Mouse (Mus musculus) mouse trophoblast stem cell (cell line): ENCODE results near the gene Rps6kb1.

Experiments
- in situ Hi-C, 2 experiments: fragments of 300-500 bp; cut with MseI, MboI; formaldehyde crosslinking; loops; 2 replicates in 1 of 2; 3 replicates in 1 of 2; pipeline ENCODE4 v1.15.1; 2025

Gene Rps6kb1

DNA sequence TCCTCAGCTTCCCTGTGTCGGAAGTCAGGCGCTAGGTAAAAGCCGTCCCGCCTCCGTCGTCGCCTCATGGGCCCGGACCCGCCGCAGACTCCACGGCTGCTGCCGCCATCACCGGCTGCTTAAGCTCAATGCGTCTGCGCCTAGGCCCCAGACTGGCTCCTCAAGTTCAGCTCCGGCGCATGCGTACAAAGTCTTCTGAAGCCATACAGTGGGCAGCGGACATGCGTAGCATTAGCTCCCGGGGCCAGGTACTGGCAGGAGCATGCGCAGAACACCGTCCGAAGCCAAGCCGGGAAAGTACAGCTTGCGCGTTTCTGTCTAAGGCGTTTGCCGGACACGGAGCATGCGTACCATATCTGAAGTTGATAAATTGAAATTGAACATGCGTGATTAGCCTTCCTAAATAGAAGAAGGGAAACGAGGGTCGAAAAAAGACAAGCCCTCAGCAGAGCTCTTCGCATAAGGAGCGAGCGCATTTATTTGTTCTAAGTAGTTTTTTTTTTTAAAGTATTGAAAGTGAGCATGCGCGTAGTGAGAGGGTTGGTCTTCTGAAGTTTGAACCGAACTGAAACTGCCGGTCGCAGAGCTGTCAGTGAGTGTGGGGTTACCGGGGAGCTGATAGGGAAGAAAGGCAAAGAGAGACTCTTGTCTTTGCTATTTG is at the start of gene Rps6kb1, which contains the start of gene Tubd1:
TSS of gene Rps6kb1 (minus strand) at position 167 of the 661 bp plus-strand sequence.
TSS of gene Tubd1 (plus strand) at position 353 of the 661 bp plus-strand sequence.
- in situ Hi-C loops: no loop called here

DNA sequence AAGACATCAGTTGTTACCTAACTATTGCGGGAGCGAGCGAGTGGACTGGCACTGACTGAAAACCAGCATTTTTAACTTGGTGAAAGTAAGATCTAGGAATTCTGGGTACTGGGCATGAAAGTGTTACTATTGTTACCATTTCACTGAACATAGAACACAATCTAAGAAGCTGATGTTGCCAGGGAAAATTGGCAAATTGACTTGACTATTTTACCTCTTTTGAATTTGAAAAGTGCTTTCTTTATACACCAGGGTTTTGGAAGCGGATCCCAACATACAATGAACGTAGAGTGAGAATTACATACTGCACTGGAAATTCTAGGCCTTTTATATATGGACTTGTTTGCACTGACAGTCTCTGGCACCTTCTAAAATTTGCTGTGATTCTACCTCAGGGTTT is 48.8 kb upstream of the Rps6kb1 start:
- in situ Hi-C loops: no loop called here

DNA sequence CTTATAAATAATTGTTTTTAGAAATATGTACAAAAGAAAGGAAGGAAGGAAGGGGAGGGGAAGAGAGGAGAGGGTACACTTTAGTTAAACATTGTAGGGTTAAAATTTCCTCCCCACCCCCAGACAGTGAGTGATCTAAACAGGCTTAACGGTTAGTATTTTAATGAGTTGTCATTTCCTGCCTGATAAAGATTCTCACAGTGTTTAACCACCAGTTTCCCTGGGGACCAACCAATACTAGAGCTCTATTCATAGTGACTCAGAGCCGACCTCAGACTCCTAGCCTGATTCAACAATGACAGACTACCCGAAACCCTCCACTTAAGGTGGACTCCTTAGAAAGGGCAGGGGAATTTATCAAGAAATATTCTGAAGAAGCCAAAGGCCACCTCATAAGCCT is 48.4 kb upstream of the Rps6kb1 start:
- in situ Hi-C loops: no loop called here

DNA sequence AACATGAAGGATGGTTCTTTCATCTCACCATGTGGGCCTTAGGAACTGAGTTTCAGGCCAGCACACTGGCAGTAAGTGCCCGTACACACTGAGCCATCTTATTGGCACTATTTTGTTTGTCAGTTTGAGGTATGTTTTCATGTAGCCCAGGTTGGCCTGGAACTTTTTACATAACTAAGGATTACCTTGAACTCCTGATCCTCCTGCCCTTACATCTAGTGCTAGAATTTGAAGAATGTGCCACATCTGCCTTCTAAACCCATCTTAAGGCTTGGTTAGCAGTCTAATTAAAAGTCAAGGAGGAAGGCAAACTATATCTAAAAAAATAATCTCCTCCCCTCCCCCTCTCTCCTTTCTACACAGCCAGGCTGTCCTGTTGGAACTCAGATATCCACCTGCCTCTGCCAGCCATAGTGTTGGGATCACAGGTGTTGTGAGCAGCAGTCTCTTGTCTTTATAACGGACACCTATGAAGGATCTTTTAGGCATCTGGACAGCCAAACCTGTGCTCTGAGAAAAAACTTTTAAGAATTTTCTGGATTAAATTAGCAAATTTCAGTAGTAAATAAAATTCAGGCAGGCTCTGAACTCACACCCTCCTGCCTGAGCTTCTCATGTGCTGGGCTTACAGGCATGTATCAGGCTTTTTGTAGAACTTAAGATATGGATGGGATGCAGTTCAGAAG is 47.5 kb upstream of the Rps6kb1 start:
- in situ Hi-C loops: no loop called here

DNA sequence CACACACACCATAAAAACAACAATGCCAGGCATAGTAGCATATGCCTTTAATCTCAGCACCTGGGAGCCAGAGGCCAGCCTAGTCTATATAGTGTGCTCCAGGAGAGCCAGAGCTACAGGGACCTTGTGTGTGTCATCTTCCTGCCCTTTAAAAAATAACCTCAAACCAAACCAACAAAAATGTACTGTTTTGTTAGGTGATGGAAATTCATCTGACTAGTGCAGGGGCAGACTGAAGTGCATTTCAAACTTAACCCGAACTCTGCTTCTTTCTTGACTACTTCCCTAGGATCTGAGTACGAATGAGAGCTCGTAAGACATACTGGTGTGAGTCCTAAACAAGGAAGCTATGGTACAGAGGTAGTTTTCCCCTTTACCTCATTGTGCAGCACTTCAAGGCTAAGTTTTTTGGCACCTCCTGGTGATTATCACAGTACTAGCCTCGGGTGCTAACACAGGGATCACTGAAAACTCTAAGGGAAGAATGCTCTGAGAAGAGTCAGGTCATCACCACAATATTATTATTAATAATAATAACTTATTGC is 46.8 kb upstream of the Rps6kb1 start:
- in situ Hi-C loops: no loop called here

DNA sequence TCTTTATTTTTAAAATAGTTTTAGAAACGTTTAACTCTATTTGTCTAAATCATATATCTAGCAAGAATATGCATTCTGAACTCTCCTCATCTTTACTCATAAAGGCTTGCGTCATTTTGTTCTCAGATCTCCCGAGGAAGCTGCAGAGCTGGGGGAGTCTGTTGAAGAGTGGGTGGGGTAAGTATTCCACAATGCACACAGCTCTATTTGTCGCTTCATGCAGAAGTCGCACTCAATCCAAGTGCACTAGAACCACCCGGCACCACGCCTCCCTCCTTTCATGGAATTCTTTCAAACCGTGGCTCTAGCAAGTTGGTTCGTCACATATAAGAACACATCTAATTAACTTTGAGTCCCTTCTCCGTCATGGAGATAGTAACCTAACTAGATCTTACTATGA is 46.0 kb upstream of the Rps6kb1 start:
- in situ Hi-C loops: no loop called here

DNA sequence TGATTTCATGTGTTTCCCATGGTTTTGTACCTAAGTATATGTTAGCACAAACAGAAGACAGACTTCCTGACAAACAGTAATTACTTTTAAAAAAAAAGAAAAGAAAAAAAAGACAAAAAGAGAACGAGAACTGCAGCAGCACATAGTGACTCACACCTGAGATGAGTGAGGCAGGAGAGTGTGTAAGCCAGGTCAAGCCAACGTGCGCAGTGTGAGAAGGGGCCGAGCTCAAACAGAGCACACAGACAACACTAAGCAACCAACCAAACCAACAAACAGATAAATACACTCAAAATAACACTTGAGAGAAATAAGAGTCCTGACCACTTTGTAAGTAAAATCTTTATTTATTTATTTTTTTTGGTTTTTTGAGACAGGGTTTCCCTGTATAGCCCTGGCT is 45.5 kb upstream of the Rps6kb1 start:
- in situ Hi-C loops: no loop called here

DNA sequence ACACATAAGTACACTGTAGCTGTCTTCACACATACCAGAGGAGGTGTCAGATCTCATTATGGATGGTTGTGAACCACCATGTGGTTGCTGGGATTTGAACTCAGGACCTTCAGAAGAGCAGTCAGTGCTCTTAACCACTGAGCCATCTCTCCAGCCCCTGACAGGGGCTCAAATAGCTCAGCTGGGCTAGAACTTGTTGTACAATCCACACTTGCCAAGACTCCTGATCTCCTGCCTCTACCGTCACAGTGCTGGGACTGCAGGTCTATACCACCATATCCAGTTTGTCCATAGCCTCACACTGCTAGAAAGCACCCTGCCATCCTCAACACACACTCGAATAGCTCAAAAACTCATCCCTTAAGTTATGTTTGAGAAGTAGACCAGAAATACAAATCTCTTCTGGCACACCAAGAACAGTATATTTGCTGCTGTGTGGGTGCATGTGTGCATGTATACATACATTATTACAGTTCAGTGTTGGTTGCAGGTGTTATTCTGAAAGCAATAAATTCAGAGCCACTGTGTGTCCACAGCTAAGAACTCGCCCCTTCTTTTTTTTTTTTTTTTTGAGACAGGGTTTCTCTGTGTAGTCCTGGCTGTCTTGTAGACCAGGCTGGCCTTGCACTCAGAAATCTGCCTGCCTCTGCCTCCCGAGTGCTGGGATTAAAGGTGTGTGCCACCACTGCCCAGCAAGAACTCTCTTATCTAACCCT is 44.1 kb upstream of the Rps6kb1 start:
- in situ Hi-C loops: no loop called here

DNA sequence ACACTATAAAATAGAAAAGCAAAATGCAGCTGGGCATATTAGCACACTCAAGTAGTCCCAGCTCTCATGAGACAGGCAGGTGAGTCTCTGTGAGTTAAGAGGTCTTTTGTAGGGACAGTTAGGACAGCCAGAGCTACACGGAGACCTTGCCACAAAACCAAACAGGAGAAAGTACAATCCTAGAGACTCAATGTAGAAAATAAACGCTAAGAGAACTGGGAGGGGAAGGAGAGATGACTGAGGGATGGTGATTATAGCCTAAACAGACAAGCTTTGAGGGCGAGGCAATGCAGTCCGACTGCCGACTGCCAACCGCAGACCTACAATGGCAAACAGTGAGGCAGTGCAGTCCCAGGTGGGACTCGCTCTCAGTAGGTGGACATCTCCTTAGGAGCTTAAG is 43.2 kb upstream of the Rps6kb1 start:
- in situ Hi-C loops: no loop called here

DNA sequence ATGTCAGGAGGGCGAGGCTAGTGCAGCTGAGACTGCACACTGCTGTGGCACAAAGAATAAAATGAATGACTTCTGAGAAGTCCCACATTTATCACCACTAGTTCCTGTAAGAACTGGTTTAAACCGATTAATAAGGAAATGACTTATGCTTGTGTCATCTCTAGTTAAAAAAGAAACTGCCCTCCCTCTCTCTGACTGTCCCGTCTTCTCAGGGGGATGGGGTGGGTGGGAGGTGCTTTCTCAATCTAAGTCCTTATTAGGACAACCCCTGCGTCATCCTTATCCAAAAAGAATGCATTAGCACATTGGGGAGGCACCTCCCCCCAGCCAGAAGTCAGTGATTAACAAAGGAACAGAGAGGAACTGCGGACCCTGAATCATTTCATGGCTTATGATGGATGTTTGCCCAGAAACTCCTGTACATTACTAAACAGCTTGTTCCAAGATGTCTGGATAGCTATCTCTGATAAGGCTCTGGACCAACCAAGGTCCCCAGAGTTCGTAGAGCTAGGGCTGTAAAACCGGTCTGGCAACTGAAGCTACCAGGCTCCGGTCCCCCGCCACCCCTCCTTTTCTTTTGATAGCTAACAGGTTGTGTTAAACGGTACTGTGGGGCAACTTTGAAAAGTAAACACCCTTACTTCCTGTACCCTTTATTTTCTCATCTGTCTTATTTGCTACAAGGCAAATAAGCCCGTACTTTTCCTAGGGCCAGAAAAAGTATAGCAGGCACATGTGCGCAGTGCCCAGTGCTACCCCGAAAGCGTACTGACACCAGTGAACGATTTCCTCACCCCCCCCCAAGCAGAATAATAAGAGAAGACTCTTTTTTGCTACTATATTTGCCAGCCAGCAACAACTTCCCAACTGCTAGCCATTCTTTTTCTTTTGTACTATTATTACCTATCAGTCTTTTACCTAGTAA is 42.5 kb upstream of the Rps6kb1 start:
- in situ Hi-C loops: no loop called here

DNA sequence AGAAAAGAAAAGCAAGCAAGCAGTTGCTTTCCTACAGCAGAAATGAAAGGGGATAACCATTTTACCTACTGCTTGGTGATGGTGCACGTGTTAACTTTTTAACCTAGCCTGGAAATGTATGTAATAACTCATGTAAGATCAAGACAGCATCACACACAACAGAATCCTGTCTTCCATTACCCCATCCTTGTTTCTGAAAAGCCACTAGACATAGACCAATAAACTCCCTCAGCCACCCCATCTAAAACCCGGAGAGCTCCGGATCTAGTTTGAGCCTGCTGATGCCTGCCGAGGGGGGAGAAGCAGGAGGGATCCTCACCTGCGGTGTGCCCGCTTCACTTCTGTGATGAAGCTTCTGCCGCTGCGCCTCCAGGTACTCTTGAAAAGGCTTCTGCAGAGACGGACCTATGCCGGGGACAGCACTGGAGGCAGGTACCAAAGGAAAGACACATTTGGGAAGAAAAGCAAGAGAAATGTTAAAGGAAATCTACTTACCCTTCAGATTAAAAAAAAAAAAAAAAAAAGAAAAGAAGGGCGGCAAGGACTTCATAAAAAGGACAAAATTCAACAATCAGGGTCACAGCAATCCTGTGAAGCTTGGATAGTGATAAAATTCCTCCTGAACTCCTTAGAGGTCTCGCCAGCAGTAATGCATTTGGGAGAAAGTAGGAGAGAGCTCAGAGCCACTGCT is 41.7 kb upstream of the Rps6kb1 start:
- in situ Hi-C loops: no loop called here

DNA sequence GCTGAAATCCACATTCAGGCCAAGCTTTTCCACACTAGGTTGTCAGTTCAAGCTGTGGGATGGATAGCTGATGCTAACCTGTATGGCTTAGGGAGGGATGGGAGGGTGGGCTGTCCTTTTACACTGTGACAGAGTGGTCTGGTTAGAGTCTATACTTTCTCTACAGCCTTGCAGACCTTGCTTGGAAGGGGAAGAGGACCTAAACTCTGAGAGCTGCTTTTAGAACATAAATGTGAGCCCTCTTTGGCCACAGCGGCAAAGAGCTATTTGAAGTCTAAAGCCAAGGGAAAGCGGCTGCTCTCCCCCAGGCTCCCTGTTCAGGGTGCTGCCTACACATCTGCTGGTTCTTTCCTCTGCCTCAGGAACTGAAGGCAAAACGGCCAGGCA is 41.0 kb upstream of the Rps6kb1 start:
- in situ Hi-C loops: no loop called here

DNA sequence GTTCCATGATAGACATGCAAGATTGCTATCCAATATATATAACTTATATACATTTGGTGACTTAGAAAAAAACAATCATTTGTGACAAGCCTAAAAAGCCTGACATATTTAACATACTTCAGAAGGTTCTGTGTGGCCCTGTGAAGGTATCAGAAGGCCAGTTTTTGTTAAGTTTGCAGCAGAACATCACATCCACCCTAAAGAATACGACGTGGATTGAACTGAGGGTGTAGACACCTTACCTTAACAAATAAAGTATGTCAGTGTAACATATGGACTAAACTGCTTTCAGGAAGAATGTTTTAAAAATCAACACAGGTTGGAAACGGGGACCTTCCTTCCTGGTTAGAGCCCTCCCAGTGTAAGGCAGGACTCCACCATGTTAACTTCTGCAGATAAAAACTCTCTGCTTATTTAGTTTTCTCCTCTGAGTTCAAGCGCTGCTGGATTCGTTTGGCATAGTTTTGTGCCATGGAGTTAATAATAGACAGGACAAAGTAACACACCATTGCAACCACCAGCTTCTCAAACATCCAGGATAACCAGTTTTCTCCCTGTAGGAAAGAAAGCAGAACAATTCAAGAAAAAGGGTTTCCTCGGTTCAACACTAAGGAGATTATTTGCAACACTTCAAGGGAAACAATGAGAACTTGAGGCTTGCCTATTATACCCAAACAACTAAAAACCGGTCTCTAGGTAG is 40.4 kb upstream of the Rps6kb1 start:
- in situ Hi-C loops: no loop called here

DNA sequence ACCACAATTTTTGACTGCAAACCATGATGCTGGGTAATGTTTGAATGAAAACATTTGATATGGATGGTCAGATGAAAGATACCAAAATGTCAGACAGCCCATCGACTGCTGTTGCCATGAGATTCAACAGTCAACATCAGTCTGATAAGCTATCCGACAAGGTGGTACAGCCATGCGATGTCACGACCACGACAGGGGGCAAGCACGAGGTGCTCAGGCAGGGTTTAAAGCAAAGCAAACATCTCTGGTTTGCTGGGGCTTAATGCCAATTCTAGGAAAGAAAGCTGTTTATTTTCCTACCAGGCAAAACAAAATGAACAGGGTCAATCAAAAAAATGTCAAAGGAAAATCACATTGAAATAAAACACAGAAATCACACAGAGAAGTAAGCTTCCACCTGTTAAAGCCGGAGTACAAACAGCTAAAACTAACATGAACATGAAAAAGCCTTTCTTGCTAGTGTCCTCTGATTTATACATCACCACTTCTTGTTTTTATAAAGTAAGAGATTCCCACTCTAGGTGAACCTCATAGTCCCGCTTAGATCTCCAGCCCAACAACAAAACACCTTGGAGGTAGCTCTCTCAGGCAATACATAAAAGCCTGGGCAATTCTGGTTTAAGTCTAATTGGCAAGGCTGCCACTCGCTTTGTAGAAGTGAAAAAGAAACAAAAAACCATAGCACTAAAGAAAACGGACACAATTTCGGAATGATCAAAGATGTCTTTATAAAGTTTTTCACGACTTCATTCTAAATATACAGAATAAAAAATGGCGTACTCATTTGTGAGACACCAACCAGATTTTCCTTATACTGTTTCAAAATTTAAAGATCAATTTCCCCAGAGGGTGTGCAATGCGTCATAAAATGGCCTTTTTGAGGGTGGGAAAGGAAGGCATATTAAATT is 39.6 kb upstream of the Rps6kb1 start:
- in situ Hi-C loops: no loop called here

DNA sequence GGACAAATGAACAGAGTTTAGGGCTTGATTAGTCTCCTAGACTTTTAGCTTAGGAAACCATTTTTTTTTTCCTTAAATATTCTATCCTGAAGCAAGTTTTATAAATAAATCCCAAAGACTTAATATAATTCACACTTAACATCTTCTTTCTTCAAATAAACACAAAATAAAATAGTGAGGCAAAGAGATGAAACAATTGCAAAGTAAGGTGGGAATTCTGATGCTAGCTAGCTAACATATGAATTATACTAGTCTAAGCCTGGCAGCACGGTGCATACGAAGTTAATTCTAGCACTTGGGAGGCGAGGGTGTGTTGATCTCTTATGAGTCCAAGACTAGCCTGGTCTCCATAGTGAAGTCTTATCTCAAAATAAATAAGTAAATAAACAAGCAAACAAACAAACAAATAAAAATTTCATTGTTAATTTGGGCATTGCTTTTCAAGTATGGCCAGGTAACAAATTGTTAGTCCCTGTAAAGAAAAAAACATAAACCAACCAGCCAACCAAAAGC is 38.8 kb upstream of the Rps6kb1 start:
- in situ Hi-C loops: no loop called here

DNA sequence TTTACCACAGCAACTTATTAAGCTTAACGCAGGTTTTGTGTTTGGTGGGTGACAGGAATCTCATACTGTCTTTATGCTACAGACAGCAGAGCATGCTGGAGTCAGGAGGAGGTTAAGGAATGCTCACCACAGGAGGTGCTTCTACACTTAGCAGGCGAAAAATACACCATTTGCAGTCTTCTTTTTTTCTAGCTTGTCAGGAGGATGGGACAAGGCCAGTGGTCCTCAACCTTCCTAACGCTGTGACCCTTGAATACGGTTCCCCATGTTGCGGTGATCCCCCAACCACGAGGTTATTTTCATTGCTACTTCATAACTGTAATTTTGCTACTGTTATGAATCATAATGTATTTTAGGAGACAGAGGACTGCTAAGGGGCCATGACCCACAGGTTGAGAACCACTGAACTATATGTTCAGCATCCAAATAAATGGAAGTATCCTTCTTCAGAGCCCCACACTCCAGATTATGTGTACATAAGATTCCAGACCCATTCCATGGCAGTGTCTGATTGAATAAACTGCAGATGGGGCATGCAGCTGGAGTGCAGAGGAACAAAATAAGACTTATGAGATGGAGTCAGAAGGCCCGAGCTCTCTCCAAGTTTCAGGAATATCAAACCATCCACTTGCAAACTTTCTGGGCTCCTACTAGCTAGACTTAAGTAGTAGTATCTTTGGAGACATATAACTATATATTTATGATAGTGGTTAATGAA is 38.1 kb upstream of the Rps6kb1 start:
- in situ Hi-C loops: no loop called here

DNA sequence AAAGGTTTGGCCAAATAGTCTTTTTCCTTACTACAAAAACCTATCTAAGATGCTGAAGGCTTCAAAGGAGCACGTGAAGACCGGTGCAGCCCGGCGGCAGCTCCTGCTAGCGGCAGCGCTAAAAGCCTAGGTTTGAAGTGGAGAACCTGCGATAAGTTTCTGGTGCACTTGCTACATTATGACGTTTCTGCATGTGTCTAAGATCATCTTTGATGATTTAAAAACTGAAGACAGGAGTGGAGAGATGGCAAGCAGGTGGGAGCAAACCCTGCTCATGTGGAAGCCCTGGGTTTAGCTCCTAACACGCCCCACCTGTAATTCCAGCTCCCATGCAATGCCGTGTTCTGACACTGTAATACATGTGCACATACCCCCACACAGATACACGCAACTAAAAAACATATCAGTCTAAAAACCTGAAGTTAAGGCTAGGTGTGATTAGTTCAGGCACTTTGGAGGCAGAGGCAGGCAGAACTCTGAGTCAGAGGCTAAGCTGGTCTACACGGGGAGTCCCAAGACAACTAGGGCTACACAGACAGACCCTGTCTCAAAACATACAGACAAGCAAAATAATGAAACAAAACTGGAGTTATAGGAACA is 37.4 kb upstream of the Rps6kb1 start:
- in situ Hi-C loops: no loop called here

DNA sequence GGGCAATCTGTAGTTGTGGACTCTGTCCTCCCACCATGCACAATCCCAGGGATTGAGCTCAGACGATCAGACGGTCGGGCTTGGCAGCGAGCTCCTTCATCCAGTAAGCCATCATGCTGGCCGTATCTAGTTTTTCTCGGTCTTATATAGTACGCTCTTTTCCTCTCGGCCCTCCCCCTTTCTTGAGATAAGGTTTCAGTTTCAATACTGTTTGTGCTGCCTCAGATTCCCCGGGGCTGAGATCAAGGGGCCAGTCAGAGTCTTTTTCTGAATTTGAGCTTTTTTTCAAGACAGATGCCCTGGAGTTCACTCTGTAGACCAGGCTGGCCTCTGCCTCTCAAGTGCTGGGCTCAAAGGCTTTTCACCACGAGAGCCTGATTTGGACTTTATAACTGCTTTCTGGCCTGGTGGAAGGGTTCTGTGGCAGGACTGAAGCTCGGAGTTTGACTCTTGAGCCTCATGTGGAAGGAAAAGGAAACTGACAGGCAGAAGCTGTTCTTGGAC is 36.7 kb upstream of the Rps6kb1 start:
- in situ Hi-C loops: no loop called here
